In the genomic region with DNA sequence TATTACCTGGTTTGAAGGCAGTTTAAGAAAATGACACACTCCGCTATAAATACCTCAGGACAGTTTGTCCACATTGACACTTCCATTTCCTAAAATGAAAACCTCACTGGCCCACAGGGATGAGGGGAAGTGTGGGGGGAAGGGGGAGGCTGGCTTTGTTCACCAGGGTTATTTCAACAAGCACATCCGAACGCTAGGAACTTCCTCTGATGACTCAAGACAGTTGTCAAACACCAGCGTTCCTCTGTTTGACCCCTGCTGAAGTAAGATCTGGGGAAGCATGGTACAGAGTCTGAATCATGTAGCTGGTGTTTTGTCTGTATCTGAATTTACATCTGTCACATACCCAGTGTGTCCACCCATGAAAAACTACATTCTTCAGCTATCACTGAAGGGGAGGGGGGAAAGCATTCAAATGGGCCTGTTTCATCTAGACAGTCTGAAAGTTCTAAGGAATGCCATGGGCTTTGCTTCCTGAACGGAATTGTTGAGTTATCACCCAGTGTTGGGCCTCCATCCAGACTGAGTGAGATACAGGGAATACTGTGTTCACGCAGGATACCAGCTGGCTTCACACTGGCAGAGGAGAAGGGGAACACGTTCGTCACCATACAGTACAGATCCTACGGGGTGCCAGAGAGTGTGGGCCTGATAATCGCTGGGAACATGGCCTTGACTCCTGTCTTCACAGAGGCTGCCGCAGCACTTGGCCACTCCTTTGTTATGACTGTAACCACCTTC, we compare ENCODE assay signal across 8 mouse cellular contexts. TPM values are rescaled to one million over a fixed set of nuclear protein-coding genes. Genes with fewer than 3 reads are reported as not detected.
DNase-seq lines count a peak whose midpoint lies in the region; ATAC-seq and TF ChIP-seq lines count a peak whose summit lies in the region.

No protein-coding gene starts in this region.

- H3K36me3 ChIP-seq in C2C12 (ENCODE audit: control insufficient read depth, insufficient read depth): peaks cover 22% of the 10 kb centered on the region
- H3K36me3 ChIP-seq in embryonic facial prominence, embryonic 14.5 days (ENCODE audit: control insufficient read depth, insufficient read depth, low read length): no peaks in the 10 kb centered on the region
- no peaks in the 10 kb centered on the region for H3K36me3 ChIP-seq in intestine, embryonic 15.5 days
- H3K36me3 ChIP-seq in lung, embryonic 16.5 days (ENCODE audit: control insufficient read depth, insufficient read depth, low read length): no peaks in the 10 kb centered on the region

- peaks cover 36% of the 10 kb centered on the region for H3K79me3 ChIP-seq in C2C12 (ENCODE audit: low read depth)

- 58% methylated on average over 11 of the region's 11 CpGs for WGBS in embryonic facial prominence, embryonic 14.5 days
- WGBS in intestine, embryonic 15.5 days: 43% methylated on average over 11 of the region's 11 CpGs
- 17% methylated on average over 11 of the region's 11 CpGs for WGBS in lung, embryonic 16.5 days
- WGBS in cerebellum, adult 2 months: 52% methylated on average over 11 of the region's 11 CpGs

- H3ac ChIP-seq in C2C12 (ENCODE audit: control insufficient read depth, insufficient read length, low read depth): no peak overlapping the region

- H3K27me3 ChIP-seq in C2C12 (ENCODE audit: control insufficient read depth, insufficient read depth, insufficient read length): no peaks in the 10 kb centered on the region
- no peaks in the 10 kb centered on the region for H3K27me3 ChIP-seq in embryonic facial prominence, embryonic 14.5 days (replicated peaks; ENCODE audit: control insufficient read depth, insufficient read depth, low read length)
- no peaks in the 10 kb centered on the region for H3K27me3 ChIP-seq in intestine, embryonic 15.5 days (replicated peaks)
- no peaks in the 10 kb centered on the region for H3K27me3 ChIP-seq in lung, embryonic 16.5 days (ENCODE audit: control insufficient read depth, insufficient read depth, low read depth, low read length)
- H3K27me3 ChIP-seq in cerebellum, adult 2 months (ENCODE audit: control insufficient read depth, insufficient read depth, low read length): no peaks in the 10 kb centered on the region

- H3K4me3 ChIP-seq in C2C12 (ENCODE audit: insufficient read depth, poor library complexity, severe bottlenecking): no peak overlapping the region
- no peak overlapping the region for H3K4me3 ChIP-seq in embryonic facial prominence, embryonic 14.5 days (ENCODE audit: low read depth, low read length)
- no peak overlapping the region for H3K4me3 ChIP-seq in intestine, embryonic 15.5 days (replicated peaks)
- H3K4me3 ChIP-seq in lung, embryonic 16.5 days (ENCODE audit: low read length): no peak overlapping the region
- H3K4me3 ChIP-seq in cerebellum, adult 2 months (replicated peaks; ENCODE audit: insufficient read depth, low read depth, low read length): no peak overlapping the region

- DNase-seq in frontal cortex, postnatal 36 days (ENCODE audit: low spot score in 2 of 2): peak; percentile 14 to 30
- no peak for DNase-seq in frontal cortex, postnatal 25 days (ENCODE audit: low spot score in 2 of 2)
- peak; percentile 36 for DNase-seq in embryonic facial prominence, embryonic 14.5 days (ENCODE audit: low spot score)
- peak; percentile 33 for DNase-seq in thymus, postnatal 4 days
- no peak for DNase-seq in cerebellum, adult 2 months

- ATAC-seq in embryonic facial prominence, embryonic 14.5 days (ENCODE audit: low read depth): no peak
- ATAC-seq in intestine, embryonic 15.5 days: peak; percentile 60; the same call in 1 of the 2 replicates
- ATAC-seq in lung, embryonic 16.5 days (ENCODE audit: low read depth): peak; percentile 71

- peaks cover 78% of the 10 kb centered on the region for H3K79me2 ChIP-seq in C2C12 (ENCODE audit: control insufficient read depth, insufficient read depth)

- H3K27ac ChIP-seq in embryonic facial prominence, embryonic 14.5 days (replicated peaks; ENCODE audit: low read depth, low read length): no peak overlapping the region
- no peak overlapping the region for H3K27ac ChIP-seq in intestine, embryonic 15.5 days
- H3K27ac ChIP-seq in lung, embryonic 16.5 days (ENCODE audit: low read length): peak overlapping the region; percentile 48
- no peak overlapping the region for H3K27ac ChIP-seq in cerebellum, adult 2 months (ENCODE audit: insufficient read depth, low read length)

- no peak for TF ChIP-seq POLR2A in cerebellum, adult 2 months (IDR thresholded peaks at IDR 0.05; ENCODE audit: borderline replicate concordance, insufficient read depth, low read length)

- H3K4me2 ChIP-seq in embryonic facial prominence, embryonic 14.5 days (ENCODE audit: low read depth, low read length): no peak overlapping the region
- H3K4me2 ChIP-seq in intestine, embryonic 15.5 days (replicated peaks): no peak overlapping the region
- no peak overlapping the region for H3K4me2 ChIP-seq in lung, embryonic 16.5 days (ENCODE audit: low read depth, low read length)

- H3K4me1 ChIP-seq in embryonic facial prominence, embryonic 14.5 days (ENCODE audit: control insufficient read depth, insufficient read depth, low read length): no peaks in the 10 kb centered on the region
- H3K4me1 ChIP-seq in intestine, embryonic 15.5 days (replicated peaks): peaks cover 9% of the 10 kb centered on the region
- H3K4me1 ChIP-seq in lung, embryonic 16.5 days (replicated peaks; ENCODE audit: control insufficient read depth, insufficient read depth, low read length): peaks cover 24% of the 10 kb centered on the region
- no peaks in the 10 kb centered on the region for H3K4me1 ChIP-seq in cerebellum, adult 2 months (ENCODE audit: control insufficient read depth, insufficient read depth, low read length)

- no peak overlapping the region for H3K9ac ChIP-seq in embryonic facial prominence, embryonic 14.5 days (ENCODE audit: low read depth, low read length)
- H3K9ac ChIP-seq in intestine, embryonic 15.5 days: no peak overlapping the region
- H3K9ac ChIP-seq in lung, embryonic 16.5 days (ENCODE audit: low read length): no peak overlapping the region

- TF ChIP-seq CTCF in C2C12 (IDR thresholded peaks at IDR 0.05; ENCODE audit: control insufficient read depth, insufficient read depth, insufficient read length): no peak
- TF ChIP-seq CTCF in cerebellum, adult 2 months (IDR thresholded peaks at IDR 0.05; ENCODE audit: borderline replicate concordance, insufficient read depth, low read depth, low read length): no peak

- no peaks in the 10 kb centered on the region for H3K9me3 ChIP-seq in embryonic facial prominence, embryonic 14.5 days (ENCODE audit: control insufficient read depth, low read length)
- H3K9me3 ChIP-seq in intestine, embryonic 15.5 days: no peaks in the 10 kb centered on the region
- no peaks in the 10 kb centered on the region for H3K9me3 ChIP-seq in lung, embryonic 16.5 days (ENCODE audit: control insufficient read depth, low read length)

TF ChIP-seq in C2C12, 6 proteins besides CTCF, POLR2A, EP300 and RAD21:
- TF ChIP-seq CEBPB (IDR thresholded peaks at IDR 0.05; ENCODE audit: low read depth) (peak; percentile 4), MYOG (IDR thresholded peaks at IDR 0.05; ENCODE audit: control insufficient read depth, extremely low read depth, insufficient read length) (no peak), USF1 (IDR thresholded peaks at IDR 0.05; ENCODE audit: low read depth) (no peak), FOSL1 (IDR thresholded peaks at IDR 0.05; ENCODE audit: insufficient read depth, low read length, poor library complexity, severe bottlenecking) (no peak), MAX (IDR thresholded peaks at IDR 0.05) (peak; percentile 88), MYOD1 (IDR thresholded peaks at IDR 0.05; ENCODE audit: control insufficient read depth, insufficient read length, low read depth) (peak; percentile 38)
TF ChIP-seq in C2C12: peak in this region for 3.

RNA-seq across cellular contexts. Expression of gene Fam133b, which starts 40.9 kb away (rescaled TPM):
- 13.3 TPM for polyA plus RNA-seq in C2C12 (2012; fragmentation: generic; extraction: Trizol)
- polyA plus RNA-seq in embryonic facial prominence, embryonic 14.5 days (2014; fragmentation: Nextera tagmentation; extraction: Ambion mirVana): 24.4 and 27.2 TPM in 2 replicates
- polyA plus RNA-seq in intestine, embryonic 15.5 days (2015; fragmentation: Nextera tagmentation; extraction: Ambion mirVana): 20.8 and 23.5 TPM in 2 replicates
- polyA plus RNA-seq in lung, embryonic 16.5 days (2015; fragmentation: Nextera tagmentation; extraction: Ambion mirVana): 25.7 and 31.6 TPM in 2 replicates
- polyA plus RNA-seq in cerebellum, adult 2 months (2012; rRNA removed): 29.6 and 30.6 TPM in 2 replicates

Comparison
In these comparisons a context has a peak if more than half of its experiments do, and no peak if none do; other contexts are left out.
1. DNase-seq: peak in frontal cortex, postnatal 36 days (2 of 2), embryonic facial prominence, embryonic 14.5 days (single experiment) and thymus, postnatal 4 days (single experiment); none in frontal cortex, postnatal 25 days (0 of 2) and cerebellum, adult 2 months (0 of 2).